ENCODE assay signal across 29 mouse cellular contexts in the genomic region with DNA sequence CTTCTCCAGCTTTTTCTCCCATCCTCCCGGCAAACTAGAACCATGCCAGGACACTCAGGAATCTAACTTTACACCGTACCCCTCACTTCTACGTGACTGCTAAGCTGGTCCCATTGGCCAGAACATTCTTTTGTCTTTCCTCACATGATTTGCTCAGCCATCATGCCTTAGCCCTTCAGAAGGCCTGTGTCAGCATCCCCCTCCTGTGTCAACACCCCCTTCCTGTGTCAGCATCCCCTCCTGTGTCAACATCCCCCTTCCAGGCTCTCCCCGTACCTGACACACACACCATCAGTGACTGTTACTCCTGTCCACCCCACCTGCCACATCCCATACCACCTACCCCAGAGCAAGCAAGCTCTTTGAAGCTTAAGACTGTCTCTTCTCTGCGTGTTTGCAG. TPM values are rescaled to one million over a fixed set of nuclear protein-coding genes. Genes with fewer than 3 reads are reported as not detected.
DNase-seq lines count a peak whose midpoint lies in the region; ATAC-seq lines count a peak whose summit lies in the region.
"Had no signal": no experiment of that assay in that cellular context is flagged by ENCODE, and none has a peak within 500 bp of the region (broad histone marks: within the 10 kb centered on the region; RNA-seq: fewer than 3 reads in every experiment).

No protein-coding gene starts in this region.

- no peak overlapping the region for H3K9ac ChIP-seq in liver, embryonic 12.5 days
- H3K9ac ChIP-seq in midbrain, embryonic 15.5 days = no peak overlapping the region
- H3K9ac ChIP-seq: embryonic facial prominence, embryonic 15.5 days; heart, embryonic 15.5 days; hindbrain, embryonic 12.5 days; neural tube, embryonic 12.5 days had no signal

- H3K27me3 ChIP-seq in liver, embryonic 12.5 days (replicated peaks) = no peaks in the 10 kb centered on the region
- H3K27me3 ChIP-seq in midbrain, embryonic 10.5 days (ENCODE audit: low read depth, poor library complexity, severe bottlenecking) = no peaks in the 10 kb centered on the region
- no peaks in the 10 kb centered on the region for H3K27me3 ChIP-seq in midbrain, embryonic 15.5 days (replicated peaks)
- no peaks in the 10 kb centered on the region for H3K27me3 ChIP-seq in limb, embryonic 10.5 days (ENCODE audit: low read depth, poor library complexity, severe bottlenecking)
- H3K27me3 ChIP-seq: embryonic facial prominence, embryonic 15.5 days; heart, embryonic 15.5 days; hindbrain, embryonic 12.5 days; neural tube, embryonic 12.5 days had no signal

- H3K27ac ChIP-seq in liver, embryonic 12.5 days = no peak overlapping the region
- no peak overlapping the region for H3K27ac ChIP-seq in midbrain, embryonic 10.5 days (replicated peaks)
- H3K27ac ChIP-seq in midbrain, embryonic 15.5 days = no peak overlapping the region
- H3K27ac ChIP-seq in limb, embryonic 10.5 days = no peak overlapping the region
- H3K27ac ChIP-seq: embryonic facial prominence, embryonic 10.5 days; embryonic facial prominence, embryonic 15.5 days; heart, embryonic 15.5 days; hindbrain, embryonic 12.5 days; hindbrain, postnatal 0 days; neural tube, embryonic 12.5 days had no signal

- no peak overlapping the region for H3K4me3 ChIP-seq in liver, embryonic 12.5 days
- no peak overlapping the region for H3K4me3 ChIP-seq in midbrain, embryonic 10.5 days
- H3K4me3 ChIP-seq in midbrain, embryonic 15.5 days = no peak overlapping the region
- H3K4me3 ChIP-seq in limb, embryonic 10.5 days = no peak overlapping the region
- H3K4me3 ChIP-seq: embryonic facial prominence, embryonic 10.5 days; embryonic facial prominence, embryonic 15.5 days; heart, embryonic 15.5 days; hindbrain, embryonic 12.5 days; myocyte; neural tube, embryonic 12.5 days had no signal

- 0 out of 2 replicates have a peak, but pooled peaks have one; percentile 35 for ATAC-seq in liver, embryonic 12.5 days
- ATAC-seq in midbrain, embryonic 15.5 days (replicated peaks) = no peak
- ATAC-seq: forebrain, embryonic 14.5 days; hindbrain, postnatal 0 days; intestine, postnatal 0 days had no signal

- H3K4me1 ChIP-seq in liver, embryonic 12.5 days = no peaks in the 10 kb centered on the region
- H3K4me1 ChIP-seq in midbrain, embryonic 10.5 days = no peaks in the 10 kb centered on the region
- no peaks in the 10 kb centered on the region for H3K4me1 ChIP-seq in midbrain, embryonic 15.5 days
- no peaks in the 10 kb centered on the region for H3K4me1 ChIP-seq in limb, embryonic 10.5 days
- H3K4me1 ChIP-seq: embryonic facial prominence, embryonic 10.5 days; embryonic facial prominence, embryonic 15.5 days; heart, embryonic 15.5 days; hindbrain, embryonic 12.5 days; neural tube, embryonic 12.5 days had no signal

- no peaks in the 10 kb centered on the region for H3K36me3 ChIP-seq in liver, embryonic 12.5 days
- no peaks in the 10 kb centered on the region for H3K36me3 ChIP-seq in midbrain, embryonic 10.5 days
- no peaks in the 10 kb centered on the region for H3K36me3 ChIP-seq in midbrain, embryonic 15.5 days (replicated peaks)
- no peaks in the 10 kb centered on the region for H3K36me3 ChIP-seq in limb, embryonic 10.5 days
- H3K36me3 ChIP-seq: embryonic facial prominence, embryonic 10.5 days; embryonic facial prominence, embryonic 15.5 days; heart, embryonic 15.5 days; hindbrain, embryonic 12.5 days; neural tube, embryonic 12.5 days had no signal

- H3K4me2 ChIP-seq in liver, embryonic 12.5 days = no peak overlapping the region
- no peak overlapping the region for H3K4me2 ChIP-seq in midbrain, embryonic 15.5 days
- H3K4me2 ChIP-seq: embryonic facial prominence, embryonic 15.5 days; heart, embryonic 15.5 days; hindbrain, embryonic 12.5 days; midbrain, embryonic 11.5 days; neural tube, embryonic 12.5 days had no signal

- WGBS in liver, embryonic 12.5 days (ENCODE audit: insufficient replicate concordance) = 65% methylated on average over 5 of the region's 5 CpGs
- WGBS in midbrain, embryonic 10.5 days = 73% methylated on average over 5 of the region's 5 CpGs
- WGBS in midbrain, embryonic 15.5 days = 78% methylated on average over 5 of the region's 5 CpGs
- 82% methylated on average over 5 of the region's 5 CpGs for WGBS in limb, embryonic 10.5 days

- no peak for DNase-seq in liver
- DNase-seq in midbrain, embryonic 10.5 days (ENCODE audit: low spot score) = peak; percentile 9
- DNase-seq in limb, embryonic 10.5 days (ENCODE audit: low spot score) = peak; percentile 12
- DNase-seq in yolk sac, embryonic 10.5 days (ENCODE audit: low spot score) = peak; percentile 81
- DNase-seq in cerebellum, adult 9-11 months = no peak
- DNase-seq: adrenal gland, adult 8-10 months; cerebellum, adult 2 months; cerebellum, postnatal 25 days; gastrocnemius, postnatal 14 days; heart, postnatal 36 days; kidney, adult 9 months; kidney, postnatal 10 days; layer of hippocampus, postnatal 36 days; lung, postnatal 14 days; right cerebral cortex, postnatal 4 days; thymus, adult 18-20 months; thymus, postnatal 4 days had no signal

- H3K9me3 ChIP-seq in liver, embryonic 12.5 days (replicated peaks) = no peaks in the 10 kb centered on the region
- H3K9me3 ChIP-seq in midbrain, embryonic 10.5 days (replicated peaks) = no peaks in the 10 kb centered on the region
- H3K9me3 ChIP-seq in midbrain, embryonic 15.5 days = no peaks in the 10 kb centered on the region
- no peaks in the 10 kb centered on the region for H3K9me3 ChIP-seq in limb, embryonic 10.5 days (replicated peaks)
- H3K9me3 ChIP-seq: embryonic facial prominence, embryonic 10.5 days; embryonic facial prominence, embryonic 15.5 days; heart, embryonic 15.5 days; hindbrain, embryonic 12.5 days; neural tube, embryonic 12.5 days had no signal

RNA-seq across cellular contexts. Expression of a gene that starts 58.5 kb away (rescaled TPM):
- polyA plus RNA-seq in liver, embryonic 12.5 days (2016; fragmentation: Nextera tagmentation; extraction: Ambion mirVana) = 15.0 and 15.8 TPM in 2 replicates
- 52.1 and 52.3 TPM in 2 replicates for polyA plus RNA-seq in midbrain, embryonic 10.5 days (2016; fragmentation: Nextera tagmentation; extraction: Ambion mirVana)
- 47.6 and 47.7 TPM in 2 replicates for polyA plus RNA-seq in midbrain, embryonic 15.5 days (2015; fragmentation: Nextera tagmentation; extraction: Ambion mirVana)
- 20.1 and 26.6 TPM in 2 replicates for polyA plus RNA-seq in limb, embryonic 10.5 days (2016; fragmentation: Nextera tagmentation; extraction: Ambion mirVana)

Comparison
In these comparisons a context has a peak if more than half of its experiments do, and no peak if none do; other contexts are left out.
1. DNase-seq: peak in midbrain, embryonic 10.5 days (single experiment), limb, embryonic 10.5 days (single experiment) and yolk sac, embryonic 10.5 days (single experiment); none in liver (single experiment) and cerebellum, adult 9-11 months (single experiment).